Mouse (Mus musculus) spleen, adult 18-20 months (tissue): Measurements from ENCODE around the gene Gtf2i.
A peak's percentile ranks its signal among the peaks of the same experiment; 100 is the strongest.

Experiments
- DNase-seq, 2 experiments: peaks; one replicate each; pipeline ENCODE4 v3.0.0; 2022; ENCODE audit warnings: mixed read lengths in 2 of 2

The Gtf2i gene

DNA sequence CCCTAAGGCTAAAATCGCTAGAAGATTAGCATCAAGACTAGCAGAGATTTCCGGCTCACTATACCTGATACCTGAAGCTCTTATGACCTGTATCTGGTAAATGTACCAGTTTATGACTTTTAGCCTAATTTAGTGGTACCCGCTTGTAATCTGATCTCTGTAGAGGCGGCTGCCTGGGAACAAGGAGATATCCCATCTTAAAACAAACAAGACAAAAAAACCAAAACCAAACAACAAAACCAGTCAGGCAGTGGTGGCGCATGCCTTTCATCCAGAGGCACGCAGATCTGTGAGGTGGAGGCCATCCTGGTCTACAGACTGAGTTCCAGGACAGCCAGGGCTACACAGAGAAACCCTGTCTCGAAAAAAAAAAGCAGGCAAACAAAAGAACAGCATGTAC lies 7.1 kb upstream of the Gtf2i start:
- no peak for DNase-seq

DNA sequence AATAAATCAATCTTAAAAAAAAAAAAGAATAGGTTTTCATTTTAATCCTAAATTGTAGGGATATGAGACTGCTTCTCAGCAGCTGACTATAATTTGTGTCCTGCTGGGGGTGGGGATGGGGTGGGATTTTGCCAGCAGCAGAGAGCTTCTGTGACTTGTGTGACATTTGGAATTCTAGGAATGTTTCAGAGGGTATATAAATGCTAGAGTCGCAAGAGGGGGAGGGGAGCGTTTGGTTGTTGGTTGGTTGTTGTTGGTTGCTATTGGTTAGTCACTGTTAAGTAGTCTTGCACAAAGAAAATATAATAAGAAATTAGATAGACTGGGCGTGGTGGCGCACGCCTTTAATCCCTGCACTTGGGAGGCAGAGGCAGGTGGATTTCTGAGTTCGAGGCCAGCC lies 4.3 kb upstream of the Gtf2i start:
- DNase-seq: no peak

GRCm38 (mm10) chr5:134316721-134317120 lies 2.2 kb upstream of the Gtf2i start:
- DNase-seq: no peak

DNA sequence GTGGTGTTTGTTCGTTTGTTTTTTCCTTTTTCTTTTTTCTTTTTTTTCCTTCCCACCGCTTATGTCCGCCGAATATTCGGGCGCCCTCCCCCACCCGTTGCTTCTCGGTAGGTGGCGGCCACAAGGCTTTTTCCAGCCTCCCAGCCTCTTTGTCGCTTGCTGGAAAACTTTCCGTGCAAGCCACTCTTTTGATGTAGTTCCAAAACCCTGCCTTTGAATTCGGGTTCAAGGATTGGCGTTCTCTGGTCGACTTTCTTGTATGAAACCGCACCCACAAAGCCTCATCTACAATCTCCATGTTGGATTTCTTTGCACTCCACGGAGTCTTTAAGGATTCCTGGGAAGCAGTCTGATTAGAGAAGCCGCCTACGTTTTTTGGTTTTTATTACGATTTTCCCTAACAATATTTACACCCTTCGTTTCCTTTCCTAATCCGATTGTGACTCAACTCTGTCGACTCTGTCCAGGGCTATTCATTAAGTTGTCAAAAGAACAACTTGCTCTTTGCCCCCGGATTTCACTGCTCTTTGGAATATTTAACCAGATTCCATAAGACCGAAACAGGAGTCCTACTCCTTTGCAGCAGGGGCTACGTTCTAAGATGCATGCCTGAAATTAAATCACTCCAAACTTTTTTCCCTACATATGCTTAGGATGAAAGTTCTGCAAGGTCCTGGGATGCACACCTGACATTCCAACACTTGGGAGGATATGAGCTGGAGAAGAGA lies 1.2 kb upstream of the Gtf2i start:
- peak in 1 of 2 experiments; percentile 17 for DNase-seq

- DNase-seq: peak in 1 of 2 experiments; percentile 61
Measured at GRCm38 (mm10) chr5:134314068-134314674, 389 bp downstream of the Gtf2i start.

- peak; percentile 82 to 87 for DNase-seq
Measured at GRCm38 (mm10) chr5:134313451-134314067, 1.0 kb downstream of the Gtf2i start.

- DNase-seq: no peak
Measured at GRCm38 (mm10) chr5:134312691-134313450, 1.7 kb downstream of the Gtf2i start.

DNA sequence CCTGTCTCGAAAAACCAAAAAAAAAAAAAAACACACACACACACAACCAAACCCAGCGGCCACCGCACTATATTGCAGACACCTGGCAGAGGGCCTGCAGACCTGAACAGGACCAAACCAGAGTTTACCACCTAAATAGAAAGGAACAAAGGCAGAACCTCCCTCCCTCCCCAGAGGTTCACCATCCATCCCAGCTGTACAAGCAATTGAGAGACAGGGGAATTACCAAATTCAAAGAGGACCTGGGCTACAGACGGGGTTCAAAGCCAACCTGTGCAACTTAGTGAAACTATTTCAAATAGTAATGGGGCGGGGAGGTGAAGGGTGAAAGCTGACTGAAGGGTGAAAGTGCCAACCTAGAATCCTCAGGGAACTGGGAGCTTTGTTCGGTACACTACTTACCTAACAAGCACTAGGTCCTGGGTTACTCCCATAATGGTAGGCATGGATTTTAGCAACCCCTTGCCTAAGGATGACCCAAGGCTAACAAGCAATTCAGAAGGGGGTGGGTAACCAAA lies 2.6 kb downstream of the Gtf2i start:
- no peak for DNase-seq

- DNase-seq: no peak
Measured at GRCm38 (mm10) chr5:134310201-134310600, 4.4 kb downstream of the Gtf2i start.

- DNase-seq: no peak
Measured at GRCm38 (mm10) chr5:134309345-134309744, 5.2 kb downstream of the Gtf2i start.

GRCm38 (mm10) chr5:134304639-134305038 lies 9.9 kb downstream of the Gtf2i start:
- no peak for DNase-seq

DNA sequence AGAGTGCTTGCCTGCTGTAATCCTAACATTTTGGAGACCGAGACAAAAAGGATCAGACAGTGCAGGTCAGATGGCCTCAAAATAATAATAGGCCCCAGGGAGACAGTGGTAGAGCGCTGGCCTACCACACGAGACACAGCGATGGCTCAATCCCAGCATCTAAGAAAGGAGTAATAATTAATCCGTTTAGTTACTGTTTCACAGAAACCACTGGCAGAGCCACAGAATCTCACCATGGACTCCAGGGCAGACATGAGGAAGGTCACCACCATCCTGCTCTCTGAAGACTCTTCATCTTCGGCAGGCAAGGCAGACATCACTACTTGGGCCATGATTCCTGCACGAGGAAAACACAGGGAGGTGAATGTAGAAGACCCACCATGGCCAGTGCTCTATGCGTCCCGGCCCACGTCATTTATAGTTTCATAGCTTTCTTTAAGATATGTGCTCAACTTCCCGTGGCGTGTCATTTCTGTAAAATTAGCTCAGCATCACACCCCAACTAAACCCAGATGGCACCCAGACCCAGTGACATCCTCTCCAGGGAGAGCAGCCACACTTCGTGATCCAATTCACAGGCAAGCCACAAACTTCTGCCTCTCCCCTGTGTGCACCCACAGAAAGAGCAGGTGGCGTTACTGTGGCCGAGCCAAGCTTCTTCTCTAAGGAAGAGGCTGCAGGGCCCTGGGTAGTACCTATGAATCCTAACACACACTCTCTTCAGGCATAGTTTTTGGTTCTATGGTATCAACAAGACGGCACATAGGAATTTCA lies 19.1 kb downstream of the Gtf2i start:
- DNase-seq: no peak

DNA sequence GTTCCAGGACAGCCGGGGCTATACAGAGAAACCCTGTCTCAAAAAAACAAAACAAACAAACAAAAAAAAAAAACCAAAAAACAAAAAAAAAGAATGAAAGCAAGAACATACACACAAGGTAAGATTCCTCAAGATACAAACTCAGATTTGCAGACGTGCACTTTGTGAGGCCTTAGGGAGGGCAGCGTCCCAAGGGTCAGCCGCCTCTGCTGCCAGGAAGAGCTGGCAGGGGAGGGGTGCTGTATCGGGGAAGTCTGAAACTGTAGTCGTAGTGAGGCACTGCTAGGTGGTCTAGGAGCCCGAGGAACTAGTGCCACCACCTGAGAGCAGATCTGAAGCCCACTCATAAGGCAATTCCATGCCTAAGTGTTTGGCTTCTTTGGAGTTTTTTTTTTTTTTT lies 20.0 kb downstream of the Gtf2i start:
- no peak for DNase-seq

- DNase-seq: no peak
Measured at GRCm38 (mm10) chr5:134291096-134291495, 23.5 kb downstream of the Gtf2i start.

DNA sequence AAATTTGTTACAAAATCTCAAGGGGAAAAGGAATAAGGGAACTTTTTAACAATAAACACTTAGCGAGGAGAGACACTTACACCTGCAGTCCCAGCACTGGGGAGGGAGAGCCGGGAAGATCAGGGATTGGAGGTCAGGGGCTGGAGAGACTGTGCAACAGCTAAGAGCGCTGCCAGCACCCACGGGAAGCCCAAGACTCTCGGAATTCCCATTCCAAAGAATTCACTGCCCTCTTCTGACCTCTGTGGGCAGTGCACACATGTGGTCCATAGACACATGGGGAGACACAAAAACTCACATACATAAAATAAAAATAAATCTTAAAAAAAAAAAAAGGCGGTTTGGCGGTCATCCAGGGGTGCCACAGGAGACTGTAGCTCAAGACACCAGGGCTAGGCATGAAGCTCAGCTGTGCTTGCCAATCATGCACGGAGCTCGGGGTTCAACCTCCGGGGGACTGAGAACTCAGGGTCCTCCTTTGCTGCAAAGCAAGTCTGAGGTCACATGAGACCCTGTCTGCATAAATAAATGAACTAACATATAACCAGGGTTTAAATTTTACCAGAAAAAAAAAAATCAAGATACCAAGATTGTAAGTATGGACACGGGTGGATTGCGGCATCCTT lies 24.5 kb downstream of the Gtf2i start:
- DNase-seq: no peak

DNA sequence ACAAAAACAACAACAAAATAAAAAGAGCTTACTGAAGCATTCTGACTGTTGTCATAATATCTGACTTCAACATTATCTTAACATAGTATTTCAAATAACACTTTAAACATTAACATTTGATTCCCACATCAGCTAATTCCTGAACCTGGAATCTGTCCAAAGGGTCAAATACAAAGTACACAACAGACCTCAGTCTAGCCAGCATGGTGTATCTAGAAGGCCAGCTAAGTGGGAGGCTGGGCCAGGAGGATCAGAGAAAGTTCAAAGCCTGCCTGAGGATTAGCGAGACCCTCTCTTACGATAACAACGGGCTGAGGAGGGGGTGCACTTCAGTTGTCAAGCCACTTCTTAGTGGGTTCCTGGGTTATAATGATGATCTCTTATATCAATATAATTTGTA lies 26.5 kb downstream of the Gtf2i start:
- no peak for DNase-seq

DNA sequence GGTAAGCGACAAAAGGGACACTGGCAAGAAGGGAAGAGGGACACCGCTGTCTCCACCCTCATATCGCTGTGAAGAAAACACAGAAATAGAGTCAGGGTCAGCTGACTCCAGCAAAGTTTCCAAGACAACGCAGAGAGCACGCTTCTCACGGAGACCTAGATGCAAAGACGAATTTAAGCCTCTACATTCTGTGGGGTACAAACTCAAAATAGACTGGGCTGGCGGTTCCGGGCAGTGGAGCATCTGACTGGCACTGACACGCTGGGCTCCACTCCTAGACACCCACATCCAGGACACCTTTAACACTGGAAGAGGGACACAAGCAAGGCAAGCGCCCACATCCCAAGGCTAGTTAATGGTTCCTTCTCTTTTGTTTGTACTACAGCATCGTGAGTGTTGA lies 29.6 kb downstream of the Gtf2i start:
- DNase-seq: no peak

- peak in 1 of 2 experiments; percentile 8 for DNase-seq
Measured at GRCm38 (mm10) chr5:134282603-134283002, 32.0 kb downstream of the Gtf2i start.

DNA sequence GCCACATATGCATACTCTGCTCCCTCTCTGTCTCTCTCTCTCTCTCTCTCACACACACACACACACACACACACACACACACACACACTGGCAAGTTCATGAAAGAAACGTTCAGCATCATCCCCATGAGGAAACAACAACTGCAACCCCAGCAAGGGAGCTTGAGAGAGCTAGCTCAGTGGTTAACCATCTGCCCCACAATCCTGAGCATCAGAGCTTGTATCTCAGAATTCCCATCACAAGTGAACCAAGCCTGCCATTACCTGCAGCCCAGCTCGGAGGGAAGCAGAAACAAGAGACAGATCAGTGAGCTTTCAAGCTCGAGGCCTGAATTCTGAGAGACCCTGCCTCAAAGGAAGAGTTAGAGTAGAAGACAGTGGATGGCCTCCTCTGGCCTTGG lies 32.5 kb downstream of the Gtf2i start:
- DNase-seq: no peak

GRCm38 (mm10) chr5:134279371-134279770 lies 35.2 kb downstream of the Gtf2i start:
- DNase-seq: no peak

- DNase-seq: no peak
Measured at GRCm38 (mm10) chr5:134277109-134277508, 37.5 kb downstream of the Gtf2i start.

DNA sequence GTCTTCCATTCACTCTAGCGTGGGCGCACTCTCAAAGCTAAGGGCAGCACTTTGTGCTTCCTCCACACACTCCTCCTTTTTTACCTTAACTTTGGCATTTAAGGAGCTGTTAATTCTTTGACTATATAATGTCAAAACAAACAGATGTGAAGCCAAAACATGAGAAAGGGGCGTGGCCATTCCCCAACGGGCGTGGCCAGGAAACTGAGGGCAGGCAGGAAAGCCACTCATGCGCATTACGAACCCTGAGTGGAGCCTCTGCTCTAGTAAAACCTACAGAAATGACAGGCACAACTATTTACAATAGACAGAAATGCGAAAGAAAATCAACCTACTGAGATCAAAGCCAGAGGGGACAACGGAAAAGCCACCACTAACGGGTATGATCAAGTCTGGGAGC lies 39.0 kb downstream of the Gtf2i start:
- DNase-seq: peak in 1 of 2 experiments; percentile 12
